Mouse (Mus musculus) forebrain, embryonic 14.5 days (tissue): ENCODE data around the gene Slc41a1. TPM values are rescaled to one million over a fixed set of nuclear protein-coding genes. Genes with fewer than 3 reads are reported as not detected.
"Not testable (repeated sequence)": the region's sequence is repeated elsewhere in the genome, so short reads cannot be mapped to it uniquely, and the experiment has no call there.

Source experiments
- ATAC-seq: fragments of 200-750 bp; cut with Nextera tagmentation; 2 replicates; pipeline ENCODE4 v1.8.0; 2017; ENCODE audit warnings: mild to moderate bottlenecking, moderate library complexity
- DNase-seq: peaks from one replicate; pipeline ENCODE4 v3.0.0-alpha.2; 2015; ENCODE audit warnings: low spot score
- H3K27ac ChIP-seq: fragments of 300-500 bp; sonication (generic); 2 replicates; pipeline ENCODE4 v1.5.1; 2014; ENCODE audit warnings: low read depth, mild to moderate bottlenecking, control low read depth, low read length, moderate library complexity
- H3K27me3 ChIP-seq: fragments of 300-500 bp; sonication (generic); replicated peaks from 2 replicates; pipeline ENCODE4 v1.6.1; 2014; ENCODE audit warnings: low read length, control low read depth, mixed read lengths; ENCODE audit not compliant: control insufficient read depth, insufficient read depth
- H3K36me3 ChIP-seq: fragments of 300-500 bp; sonication (generic); 2 replicates; pipeline ENCODE4 v1.6.1; 2014; ENCODE audit warnings: low read length, control low read depth; ENCODE audit not compliant: control insufficient read depth, insufficient read depth
- H3K4me1 ChIP-seq: fragments of 300-500 bp; sonication (generic); 2 replicates; pipeline ENCODE4 v1.6.1; 2014; ENCODE audit warnings: antibody characterized with exemption, low read length, control low read depth; ENCODE audit not compliant: control insufficient read depth, insufficient read depth
- H3K4me2 ChIP-seq: fragments of 300-500 bp; sonication (generic); 2 replicates; pipeline ENCODE4 v1.6.1; 2014; ENCODE audit warnings: mild to moderate bottlenecking, control low read depth, low read length
- H3K4me3 ChIP-seq: fragments of 300-500 bp; sonication (generic); 2 replicates; pipeline ENCODE4 v1.5.1; 2014; ENCODE audit warnings: low read depth, low read length, control low read depth
- H3K9ac ChIP-seq: fragments of 300-500 bp; sonication (generic); 2 replicates; pipeline ENCODE4 v1.6.1; 2014; ENCODE audit warnings: mild to moderate bottlenecking, low read length, control low read depth, moderate library complexity
- H3K9me3 ChIP-seq: fragments of 300-500 bp; sonication (generic); replicated peaks from 2 replicates; pipeline ENCODE4 v1.6.1; 2016; ENCODE audit warnings: low read length, control low read depth, mixed read lengths; ENCODE audit not compliant: control insufficient read depth
- WGBS: fragments of 180-500 bp; shearing (Covaris S2); extraction: QIAGEN DNeasy Blood & Tissue Kit; methylation state at CpG from one replicate; pipeline ENCODE4 v1.1.7; 2014; 5-methylcytosine and 5-hydroxymethylcytosine counted together
- polyA plus RNA-seq: library from polyadenylated mRNA; unstranded; fragments of >200 nt; fragmentation: Nextera tagmentation; extraction: Ambion mirVana; gene quantifications from 2 replicates; pipeline ENCODE4 v1.2.1, GENCODE M21; 2014

Gene Slc41a1
- polyA plus RNA-seq, 1 experiment from 2014 or later, result 11.9 TPM

DNA sequence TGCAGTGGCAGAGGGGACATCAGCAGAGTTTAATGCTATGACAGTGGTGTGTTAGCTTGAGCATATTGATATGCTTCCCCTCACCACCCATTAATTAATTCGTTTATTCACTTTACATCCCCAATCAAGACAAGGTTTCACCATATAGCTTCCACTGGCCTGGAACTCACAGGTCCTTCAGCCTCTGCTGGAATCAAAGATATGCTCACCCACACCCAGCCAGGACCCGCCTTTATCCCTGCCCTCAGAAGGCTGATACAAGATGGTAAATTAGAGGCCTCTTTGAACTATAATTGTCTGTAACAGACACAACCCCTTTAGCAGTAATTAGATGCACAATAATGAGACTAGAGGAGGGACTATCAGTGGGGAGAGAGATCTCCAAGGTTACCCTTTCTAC is 17.6 kb upstream of the Slc41a1 start:
- Histone ChIP-seq H3K9me3 (no peaks in the 10 kb centered on the region), H3K27ac (no peak overlapping the region), H3K27me3 (no peaks in the 10 kb centered on the region), H3K36me3 (no peaks in the 10 kb centered on the region), H3K4me2 (no peak overlapping the region), H3K4me3 (no peak overlapping the region), H3K9ac (no peak overlapping the region), H3K4me1 (no peaks in the 10 kb centered on the region)
- ATAC-seq (no peak), DNase-seq (no peak)
- WGBS, result 58% methylated on average over 2 of the region's 2 CpGs

DNA sequence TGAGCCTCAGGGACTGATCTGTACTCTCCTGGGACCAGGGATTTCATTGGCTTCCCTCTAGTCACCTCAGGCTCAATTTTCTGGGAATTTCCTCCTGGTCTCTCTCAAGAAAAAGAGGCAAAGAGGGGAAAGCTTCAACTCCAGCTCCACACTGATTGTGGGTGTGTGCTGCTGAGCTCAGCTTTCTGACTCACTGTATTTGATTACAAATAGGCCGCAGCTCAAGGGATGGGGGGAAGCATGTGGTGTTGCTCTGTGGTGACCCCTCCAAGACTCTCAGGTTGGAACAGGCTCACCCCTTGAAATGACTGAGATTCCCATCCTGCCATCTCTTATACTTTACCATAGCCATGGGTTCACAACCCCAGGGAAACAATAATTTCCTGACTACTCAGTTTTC is 15.9 kb upstream of the Slc41a1 start:
- ATAC-seq (no peak), DNase-seq (no peak)
- H3K27me3 ChIP-seq, result no peaks in the 10 kb centered on the region
- H3K4me2 ChIP-seq, result no peak overlapping the region
- H3K4me1 ChIP-seq, result no peaks in the 10 kb centered on the region
- H3K9ac ChIP-seq, result no peak overlapping the region
- H3K27ac ChIP-seq, result no peak overlapping the region
- no peaks in the 10 kb centered on the region for H3K9me3 ChIP-seq
- H3K4me3 ChIP-seq, result no peak overlapping the region
- 90% methylated on average over 1 of the region's 1 CpGs for WGBS
- H3K36me3 ChIP-seq, result no peaks in the 10 kb centered on the region

DNA sequence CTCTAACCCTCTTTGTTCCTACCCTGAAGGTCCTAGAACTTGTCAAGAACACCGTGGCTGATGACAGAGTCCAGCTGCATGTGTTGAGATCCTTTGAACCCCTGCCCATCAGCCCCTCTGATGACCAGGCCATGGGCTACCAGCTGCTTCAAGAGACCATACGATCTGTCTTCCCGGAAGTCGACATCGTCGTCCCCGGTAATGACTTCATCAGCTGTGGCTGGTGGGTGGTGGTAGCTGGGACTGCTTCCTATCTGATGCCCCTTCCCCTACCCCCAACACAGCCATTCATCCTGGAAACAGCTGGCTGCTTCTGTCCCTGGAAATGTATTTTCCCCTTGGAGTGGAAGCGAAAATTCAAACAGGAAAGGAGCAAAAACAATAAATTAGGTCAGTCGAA is 15.3 kb upstream of the Slc41a1 start:
- H3K27ac ChIP-seq, result no peak overlapping the region
- no peaks in the 10 kb centered on the region for H3K9me3 ChIP-seq
- DNase-seq (no peak), ATAC-seq (no peak)
- H3K36me3 ChIP-seq, result no peaks in the 10 kb centered on the region
- H3K9ac ChIP-seq, result no peak overlapping the region
- no peaks in the 10 kb centered on the region for H3K4me1 ChIP-seq
- no peak overlapping the region for H3K4me3 ChIP-seq
- H3K4me2 ChIP-seq, result no peak overlapping the region
- 90% methylated on average over 9 of the region's 9 CpGs for WGBS
- H3K27me3 ChIP-seq, result no peaks in the 10 kb centered on the region

DNA sequence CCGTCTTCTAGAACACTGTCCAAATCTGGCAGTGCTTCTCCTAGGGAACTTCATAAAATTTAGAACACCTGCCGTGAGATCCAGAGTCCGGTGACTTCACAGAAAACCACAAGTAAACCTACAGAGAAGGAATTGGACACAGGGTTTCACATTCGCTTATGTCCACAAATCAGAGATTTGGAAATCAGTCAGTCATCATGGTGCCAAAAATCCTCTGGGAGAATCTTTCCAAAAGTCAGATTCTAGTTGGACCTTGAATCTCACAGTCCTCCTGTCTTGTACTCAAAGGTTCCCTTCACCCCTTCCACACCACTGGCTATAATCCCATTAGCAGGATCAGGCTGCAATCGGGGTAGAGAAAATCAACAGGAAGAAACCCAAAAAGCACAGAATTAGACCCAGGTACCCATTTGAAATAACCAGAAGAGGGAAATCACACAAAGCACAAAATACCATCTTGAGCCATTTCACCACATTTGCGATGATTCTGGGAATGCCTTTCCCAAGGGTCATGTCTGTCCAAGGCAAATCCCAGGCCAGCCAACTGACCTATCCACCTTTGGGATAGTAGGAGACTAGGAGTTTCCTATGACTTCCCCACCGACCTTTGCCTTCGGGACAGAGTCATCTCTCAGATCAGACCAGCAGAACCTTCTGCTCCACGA is 14.5 kb upstream of the Slc41a1 start:
- Histone ChIP-seq H3K9me3 (no peaks in the 10 kb centered on the region), H3K4me2 (no peak overlapping the region), H3K9ac (no peak overlapping the region), H3K4me1 (no peaks in the 10 kb centered on the region), H3K27ac (no peak overlapping the region), H3K36me3 (no peaks in the 10 kb centered on the region), H3K27me3 (no peaks in the 10 kb centered on the region), H3K4me3 (no peak overlapping the region)
- WGBS, result 80% methylated on average over 9 of the region's 9 CpGs
- no peak for ATAC-seq
- no peak for DNase-seq

DNA sequence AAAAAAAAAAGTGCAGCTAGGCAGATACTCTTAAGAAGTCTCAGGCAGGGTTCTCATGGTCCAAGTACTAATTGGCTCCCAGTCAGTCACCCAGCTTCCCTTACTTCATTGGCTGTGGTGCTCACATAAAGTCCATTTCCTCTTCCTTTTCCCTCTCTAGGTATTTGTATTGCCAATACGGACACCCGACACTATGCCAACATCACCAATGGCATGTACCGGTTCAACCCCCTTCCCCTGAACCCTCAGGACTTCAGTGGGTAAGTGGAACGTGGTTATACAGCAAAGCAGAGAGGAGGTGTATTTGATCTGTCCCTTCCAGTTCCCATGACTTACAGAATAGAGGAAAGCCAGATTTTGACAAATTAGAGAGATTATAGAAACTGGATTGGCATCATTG is 13.6 kb upstream of the Slc41a1 start:
- Histone ChIP-seq H3K36me3 (no peaks in the 10 kb centered on the region), H3K4me3 (no peak overlapping the region), H3K27me3 (no peaks in the 10 kb centered on the region), H3K27ac (no peak overlapping the region), H3K9me3 (no peaks in the 10 kb centered on the region), H3K4me1 (no peaks in the 10 kb centered on the region), H3K4me2 (no peak overlapping the region), H3K9ac (no peak overlapping the region)
- WGBS, result 94% methylated on average over 4 of the region's 4 CpGs
- DNase-seq, result no peak
- ATAC-seq, result no peak

DNA sequence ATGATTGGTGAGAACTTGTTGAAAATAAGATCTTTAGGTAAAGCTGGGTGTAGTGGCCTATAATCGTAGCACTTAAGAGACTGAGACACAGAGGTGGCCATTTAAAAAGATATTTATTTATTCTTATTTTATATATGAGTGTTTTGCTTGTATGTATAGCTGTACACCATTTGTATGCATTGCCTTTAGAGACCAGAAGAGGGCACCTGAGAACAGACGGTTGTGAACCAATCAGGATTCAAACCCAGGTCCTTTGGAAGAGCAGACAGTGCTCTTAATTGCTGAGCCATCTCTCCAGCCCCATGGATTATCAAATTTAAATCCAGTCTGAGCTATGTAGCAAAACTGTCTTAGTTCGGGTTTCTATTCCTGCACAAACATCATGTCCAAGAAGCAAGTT is 13.1 kb upstream of the Slc41a1 start:
- H3K9ac ChIP-seq, result no peak overlapping the region
- no peaks in the 10 kb centered on the region for H3K27me3 ChIP-seq
- no peak for ATAC-seq
- no peak overlapping the region for H3K4me3 ChIP-seq
- no peak overlapping the region for H3K27ac ChIP-seq
- no peaks in the 10 kb centered on the region for H3K4me1 ChIP-seq
- 84% methylated on average over 3 of the region's 3 CpGs for WGBS
- H3K36me3 ChIP-seq, result no peaks in the 10 kb centered on the region
- no peak for DNase-seq
- H3K4me2 ChIP-seq, result no peak overlapping the region
- H3K9me3 ChIP-seq, result no peaks in the 10 kb centered on the region

DNA sequence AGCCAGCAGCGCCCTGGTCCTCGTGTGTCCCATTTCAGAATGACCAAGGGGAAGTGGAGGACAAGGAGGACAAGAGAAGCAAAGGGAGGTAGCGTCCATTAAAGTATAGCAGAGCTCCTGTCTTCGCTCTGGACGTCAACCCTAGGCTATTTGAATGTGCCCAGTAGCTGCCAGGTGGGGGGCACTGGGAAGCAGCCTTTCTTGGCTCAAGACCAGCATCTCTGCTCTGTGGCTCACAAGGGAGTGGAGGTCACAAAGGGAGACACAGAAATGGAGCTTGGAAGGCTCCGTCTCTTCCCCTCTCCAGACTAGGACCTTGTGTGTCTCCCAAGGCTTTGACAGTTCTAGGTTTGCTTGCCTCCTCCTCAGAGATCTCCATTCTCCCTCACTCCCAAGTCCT is 10.4 kb upstream of the Slc41a1 start:
- 79% methylated on average over 6 of the region's 6 CpGs for WGBS
- no peaks in the 10 kb centered on the region for H3K9me3 ChIP-seq
- ATAC-seq (no peak), DNase-seq (no peak)
- H3K4me1 ChIP-seq, result no peaks in the 10 kb centered on the region
- H3K36me3 ChIP-seq, result no peaks in the 10 kb centered on the region
- no peak overlapping the region for H3K4me2 ChIP-seq
- H3K4me3 ChIP-seq, result no peak overlapping the region
- H3K27me3 ChIP-seq, result no peaks in the 10 kb centered on the region
- H3K27ac ChIP-seq, result no peak overlapping the region
- no peak overlapping the region for H3K9ac ChIP-seq

DNA sequence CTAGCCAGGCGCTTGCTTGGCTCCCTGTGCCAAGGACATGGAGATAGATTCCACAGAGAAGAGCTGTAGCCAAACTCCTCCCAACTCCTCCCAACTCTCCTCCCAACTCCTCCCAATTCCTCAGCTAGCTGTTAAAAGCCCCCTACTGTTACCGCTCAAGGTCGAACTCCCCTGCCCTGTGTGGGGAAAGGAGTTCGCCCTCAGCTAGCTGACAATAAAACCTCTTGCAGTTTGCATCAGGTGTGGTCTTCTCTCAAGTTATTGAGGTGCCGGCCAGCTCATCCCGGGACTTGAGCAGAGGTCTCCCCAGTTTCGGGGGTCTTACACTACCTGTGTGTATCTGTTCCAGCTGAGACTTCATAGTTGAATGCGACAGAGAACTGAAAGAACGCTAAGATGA is 6.9 kb upstream of the Slc41a1 start:
- H3K4me3 ChIP-seq, H3K9me3 ChIP-seq, H3K4me1 ChIP-seq, DNase-seq, H3K27ac ChIP-seq, H3K27me3 ChIP-seq, H3K4me2 ChIP-seq, H3K9ac ChIP-seq, ATAC-seq, H3K36me3 ChIP-seq: not testable (repeated sequence)
- 73% methylated on average over 8 of the region's 9 CpGs for WGBS

DNA sequence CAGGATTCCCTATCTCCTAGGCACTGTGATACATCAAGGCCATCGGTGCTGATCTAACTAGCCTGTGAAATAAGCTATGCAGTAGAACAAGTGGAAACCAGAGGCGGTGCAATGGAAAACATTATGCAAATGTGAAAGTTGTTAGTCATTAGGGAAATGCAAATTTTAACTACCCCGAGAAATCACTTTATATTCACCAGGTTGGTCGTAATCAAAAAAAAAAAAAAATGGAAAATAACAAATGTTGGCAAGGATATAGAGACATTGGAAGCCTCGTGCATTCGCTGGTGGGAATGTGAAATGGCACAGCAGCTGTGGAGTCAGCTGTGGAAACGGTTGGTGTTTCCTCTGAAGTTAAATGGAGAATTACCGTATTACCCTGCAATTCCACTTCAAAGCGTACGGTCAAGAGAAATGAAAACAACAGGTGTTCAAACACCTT is 6.4 kb upstream of the Slc41a1 start:
- no peaks in the 10 kb centered on the region for H3K27me3 ChIP-seq
- H3K4me2 ChIP-seq, result no peak overlapping the region
- H3K9ac ChIP-seq, result no peak overlapping the region
- no peaks in the 10 kb centered on the region for H3K4me1 ChIP-seq
- ATAC-seq (peak; percentile 50; the same call in 1 of the 2 replicates), DNase-seq (peak; percentile 68)
- H3K36me3 ChIP-seq, result no peaks in the 10 kb centered on the region
- H3K27ac ChIP-seq, result no peak overlapping the region
- H3K4me3 ChIP-seq, result no peak overlapping the region
- H3K9me3 ChIP-seq, result no peaks in the 10 kb centered on the region
- WGBS, result 59% methylated on average over 10 of the region's 10 CpGs
